Mouse (Mus musculus): ENCODE measurements at regions not wholly inside any gene's neighbourhood (a gene's known extent, or its start where the extent isn't known, plus 50 kb on each side); places are given as distances from the start of the nearest gene placed in this dataset.

GRCm38 (mm10) chr11:31783506-31784063, 88.4 kb upstream of the Cpeb4 start:
- no peaks in the 10 kb centered on the region for H3K4me1 ChIP-seq (replicated peaks; ENCODE audit: control insufficient read depth, insufficient read depth, low read length)
- no peak overlapping the region for H3K9ac ChIP-seq (ENCODE audit: low read depth, low read length)
- H3K9me3 ChIP-seq (ENCODE audit: control insufficient read depth, low read length): no peaks in the 10 kb centered on the region
- WGBS: 85% methylated on average over 4 of the region's 4 CpGs
- no peak overlapping the region for H3K27ac ChIP-seq (ENCODE audit: low read depth, low read length)
- DNase-seq (ENCODE audit: low spot score): no peak
- no peaks in the 10 kb centered on the region for H3K36me3 ChIP-seq (ENCODE audit: control insufficient read depth, insufficient read depth, low read length)
- H3K27me3 ChIP-seq (ENCODE audit: control insufficient read depth, insufficient read depth, low read length): no peaks in the 10 kb centered on the region
- H3K4me3 ChIP-seq (ENCODE audit: low read depth, low read length): no peak overlapping the region
- no peak for ATAC-seq (ENCODE audit: low FRiP score)
- no peak overlapping the region for H3K4me2 ChIP-seq (replicated peaks; ENCODE audit: low read depth, low read length)

GRCm38 (mm10) chr11:31784332-31784901, 87.6 kb upstream of the Cpeb4 start:
- H3K4me2 ChIP-seq (replicated peaks; ENCODE audit: low read depth, low read length): no peak overlapping the region
- H3K4me3 ChIP-seq (ENCODE audit: low read depth, low read length): no peak overlapping the region
- 94% methylated on average over 6 of the region's 6 CpGs for WGBS
- DNase-seq (ENCODE audit: low spot score): no peak
- H3K27me3 ChIP-seq (ENCODE audit: control insufficient read depth, insufficient read depth, low read length): no peaks in the 10 kb centered on the region
- no peaks in the 10 kb centered on the region for H3K36me3 ChIP-seq (ENCODE audit: control insufficient read depth, insufficient read depth, low read length)
- no peak overlapping the region for H3K9ac ChIP-seq (ENCODE audit: low read depth, low read length)
- H3K4me1 ChIP-seq (replicated peaks; ENCODE audit: control insufficient read depth, insufficient read depth, low read length): no peaks in the 10 kb centered on the region
- no peaks in the 10 kb centered on the region for H3K9me3 ChIP-seq (ENCODE audit: control insufficient read depth, low read length)
- no peak overlapping the region for H3K27ac ChIP-seq (ENCODE audit: low read depth, low read length)
- ATAC-seq (ENCODE audit: low FRiP score): no peak

GRCm38 (mm10) chr11:31785160-31785559, 86.9 kb upstream of the Cpeb4 start:
- no peak overlapping the region for H3K9ac ChIP-seq (ENCODE audit: low read depth, low read length)
- WGBS: 84% methylated on average over 7 of the region's 7 CpGs
- no peak for ATAC-seq (ENCODE audit: low FRiP score)
- no peaks in the 10 kb centered on the region for H3K4me1 ChIP-seq (replicated peaks; ENCODE audit: control insufficient read depth, insufficient read depth, low read length)
- H3K27ac ChIP-seq (ENCODE audit: low read depth, low read length): no peak overlapping the region
- H3K27me3 ChIP-seq (ENCODE audit: control insufficient read depth, insufficient read depth, low read length): no peaks in the 10 kb centered on the region
- H3K9me3 ChIP-seq (ENCODE audit: control insufficient read depth, low read length): no peaks in the 10 kb centered on the region
- no peak for DNase-seq (ENCODE audit: low spot score)
- no peak overlapping the region for H3K4me2 ChIP-seq (replicated peaks; ENCODE audit: low read depth, low read length)
- H3K36me3 ChIP-seq (ENCODE audit: control insufficient read depth, insufficient read depth, low read length): no peaks in the 10 kb centered on the region
- no peak overlapping the region for H3K4me3 ChIP-seq (ENCODE audit: low read depth, low read length)

- Histone ChIP-seq H3K4me3 (ENCODE audit: low read depth, low read length) (no peak overlapping the region), H3K4me1 (replicated peaks; ENCODE audit: control insufficient read depth, insufficient read depth, low read length) (no peaks in the 10 kb centered on the region), H3K36me3 (ENCODE audit: control insufficient read depth, insufficient read depth, low read length) (no peaks in the 10 kb centered on the region), H3K4me2 (replicated peaks; ENCODE audit: low read depth, low read length) (no peak overlapping the region), H3K9me3 (ENCODE audit: control insufficient read depth, low read length) (no peaks in the 10 kb centered on the region), H3K27me3 (ENCODE audit: control insufficient read depth, insufficient read depth, low read length) (no peaks in the 10 kb centered on the region), H3K9ac (ENCODE audit: low read depth, low read length) (no peak overlapping the region), H3K27ac (ENCODE audit: low read depth, low read length) (no peak overlapping the region)
- DNase-seq (ENCODE audit: low spot score) (no peak), ATAC-seq (ENCODE audit: low FRiP score) (no peak)
- 96% methylated on average over 2 of the region's 2 CpGs for WGBS
Measured at GRCm38 (mm10) chr11:31787376-31787775, 84.6 kb upstream of the Cpeb4 start.

- no peak overlapping the region for H3K4me2 ChIP-seq (replicated peaks; ENCODE audit: low read depth, low read length)
- ATAC-seq (ENCODE audit: low FRiP score) (no peak), DNase-seq (ENCODE audit: low spot score) (no peak)
- no peak overlapping the region for H3K4me3 ChIP-seq (ENCODE audit: low read depth, low read length)
- no peaks in the 10 kb centered on the region for H3K9me3 ChIP-seq (ENCODE audit: control insufficient read depth, low read length)
- H3K27me3 ChIP-seq (ENCODE audit: control insufficient read depth, insufficient read depth, low read length): no peaks in the 10 kb centered on the region
- no peak overlapping the region for H3K27ac ChIP-seq (ENCODE audit: low read depth, low read length)
- H3K9ac ChIP-seq (ENCODE audit: low read depth, low read length): no peak overlapping the region
- H3K36me3 ChIP-seq (ENCODE audit: control insufficient read depth, insufficient read depth, low read length): no peaks in the 10 kb centered on the region
- no peaks in the 10 kb centered on the region for H3K4me1 ChIP-seq (replicated peaks; ENCODE audit: control insufficient read depth, insufficient read depth, low read length)
- WGBS: 63% methylated on average over 2 of the region's 2 CpGs
Measured at GRCm38 (mm10) chr11:31787917-31788703, 83.9 kb upstream of the Cpeb4 start.

GRCm38 (mm10) chr11:31789967-31790366, 82.0 kb upstream of the Cpeb4 start:
- no peak overlapping the region for H3K27ac ChIP-seq (ENCODE audit: low read depth, low read length)
- no peak for ATAC-seq (ENCODE audit: low FRiP score)
- no peaks in the 10 kb centered on the region for H3K4me1 ChIP-seq (replicated peaks; ENCODE audit: control insufficient read depth, insufficient read depth, low read length)
- H3K27me3 ChIP-seq (ENCODE audit: control insufficient read depth, insufficient read depth, low read length): no peaks in the 10 kb centered on the region
- H3K9me3 ChIP-seq (ENCODE audit: control insufficient read depth, low read length): no peaks in the 10 kb centered on the region
- H3K9ac ChIP-seq (ENCODE audit: low read depth, low read length): no peak overlapping the region
- H3K36me3 ChIP-seq (ENCODE audit: control insufficient read depth, insufficient read depth, low read length): no peaks in the 10 kb centered on the region
- WGBS: 86% methylated on average over 3 of the region's 3 CpGs
- DNase-seq (ENCODE audit: low spot score): no peak
- H3K4me3 ChIP-seq (ENCODE audit: low read depth, low read length): no peak overlapping the region
- no peak overlapping the region for H3K4me2 ChIP-seq (replicated peaks; ENCODE audit: low read depth, low read length)

- no peaks in the 10 kb centered on the region for H3K27me3 ChIP-seq (ENCODE audit: control insufficient read depth, insufficient read depth, low read length)
- H3K36me3 ChIP-seq (ENCODE audit: control insufficient read depth, insufficient read depth, low read length): no peaks in the 10 kb centered on the region
- ATAC-seq (ENCODE audit: low FRiP score) (no peak), DNase-seq (ENCODE audit: low spot score) (no peak)
- H3K4me1 ChIP-seq (replicated peaks; ENCODE audit: control insufficient read depth, insufficient read depth, low read length): no peaks in the 10 kb centered on the region
- no peak overlapping the region for H3K9ac ChIP-seq (ENCODE audit: low read depth, low read length)
- H3K27ac ChIP-seq (ENCODE audit: low read depth, low read length): no peak overlapping the region
- no peak overlapping the region for H3K4me3 ChIP-seq (ENCODE audit: low read depth, low read length)
- no peak overlapping the region for H3K4me2 ChIP-seq (replicated peaks; ENCODE audit: low read depth, low read length)
- 77% methylated on average over 2 of the region's 2 CpGs for WGBS
- no peaks in the 10 kb centered on the region for H3K9me3 ChIP-seq (ENCODE audit: control insufficient read depth, low read length)
Measured at GRCm38 (mm10) chr11:31791264-31791663, 80.7 kb upstream of the Cpeb4 start.

- no peak overlapping the region for H3K27ac ChIP-seq (ENCODE audit: low read depth, low read length)
- no peak for ATAC-seq (ENCODE audit: low FRiP score)
- no peaks in the 10 kb centered on the region for H3K27me3 ChIP-seq (ENCODE audit: control insufficient read depth, insufficient read depth, low read length)
- DNase-seq (ENCODE audit: low spot score): no peak
- no peaks in the 10 kb centered on the region for H3K4me1 ChIP-seq (replicated peaks; ENCODE audit: control insufficient read depth, insufficient read depth, low read length)
- WGBS: 85% methylated on average over 8 of the region's 8 CpGs
- no peaks in the 10 kb centered on the region for H3K9me3 ChIP-seq (ENCODE audit: control insufficient read depth, low read length)
- no peaks in the 10 kb centered on the region for H3K36me3 ChIP-seq (ENCODE audit: control insufficient read depth, insufficient read depth, low read length)
- no peak overlapping the region for H3K9ac ChIP-seq (ENCODE audit: low read depth, low read length)
- H3K4me3 ChIP-seq (ENCODE audit: low read depth, low read length): no peak overlapping the region
- no peak overlapping the region for H3K4me2 ChIP-seq (replicated peaks; ENCODE audit: low read depth, low read length)
Measured at GRCm38 (mm10) chr11:31795084-31795483, 76.9 kb upstream of the Cpeb4 start.

- 58% methylated on average over 6 of the region's 6 CpGs for WGBS
- Histone ChIP-seq H3K4me1 (replicated peaks; ENCODE audit: control insufficient read depth, insufficient read depth, low read length) (no peaks in the 10 kb centered on the region), H3K9me3 (ENCODE audit: control insufficient read depth, low read length) (no peaks in the 10 kb centered on the region), H3K4me3 (ENCODE audit: low read depth, low read length) (no peak overlapping the region), H3K4me2 (replicated peaks; ENCODE audit: low read depth, low read length) (no peak overlapping the region), H3K27me3 (ENCODE audit: control insufficient read depth, insufficient read depth, low read length) (no peaks in the 10 kb centered on the region), H3K36me3 (ENCODE audit: control insufficient read depth, insufficient read depth, low read length) (no peaks in the 10 kb centered on the region), H3K27ac (ENCODE audit: low read depth, low read length) (no peak overlapping the region), H3K9ac (ENCODE audit: low read depth, low read length) (no peak overlapping the region)
- ATAC-seq (ENCODE audit: low FRiP score) (no peak), DNase-seq (ENCODE audit: low spot score) (no peak)
Measured at GRCm38 (mm10) chr11:31796245-31796644, 75.8 kb upstream of the Cpeb4 start.

All from hindbrain, embryonic 11.5 days (tissue).